Mouse (Mus musculus): Measurements from ENCODE around the gene Ttll2.
"Not testable (repeated sequence)": the region's sequence is repeated elsewhere in the genome, so short reads cannot be mapped to it uniquely, and the experiment has no call there.

GRCm38 (mm10) chr17:7319789-7320188 is 32.7 kb downstream of the Ttll2 start:
- not testable (repeated sequence) for TF ChIP-seq POLR2A (IDR thresholded peaks at IDR 0.05; ENCODE audit: low read depth, low read length); CTCF (conservative IDR thresholded peaks at IDR 0.05; ENCODE audit: insufficient read depth, insufficient read length, low read depth, low read length)
